Mouse (Mus musculus) kidney, adult 2 months (tissue): ENCODE measurements at regions not wholly inside any gene's neighbourhood (a gene's known extent, or its start where the extent isn't known, plus 50 kb on each side); places are given as distances from the start of the nearest gene placed in this dataset.

ENCODE experiments used
- CTCF ChIP-seq: fragments of 200-500 bp; conservative IDR thresholded peaks from 2 replicates; pipeline ENCODE4 v1.5.1; 2011; ENCODE audit warnings: low read depth, mild to moderate bottlenecking, control low read depth, low read length, moderate library complexity, mixed read lengths; ENCODE audit not compliant: insufficient read depth, insufficient read length
- POLR2A ChIP-seq: fragments of 200-500 bp; IDR thresholded peaks from one replicate; pipeline ENCODE4 v1.6.1; 2011; ENCODE audit warnings: low read depth, low read length, control low read depth

DNA sequence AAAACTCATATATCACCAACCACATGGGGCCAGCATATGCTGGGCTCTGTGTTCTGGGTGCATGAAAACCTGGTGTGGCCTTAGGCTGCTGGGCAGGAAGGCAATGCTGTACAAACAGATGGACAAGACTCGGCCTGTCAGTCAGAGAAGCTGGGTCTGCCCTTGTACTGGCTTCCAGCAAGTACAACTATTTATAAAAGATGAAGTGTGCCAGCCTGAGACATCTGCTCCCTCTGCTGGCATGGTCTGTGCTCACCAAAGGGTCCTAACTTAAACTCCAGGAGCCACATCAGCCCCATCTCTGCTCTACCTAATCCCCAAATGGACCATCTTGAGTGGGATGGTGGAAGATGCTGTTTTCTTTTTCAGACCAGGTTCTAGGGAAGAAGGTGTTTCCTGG lies 93.1 kb downstream of the Chst1 start:
- TF ChIP-seq CTCF (no peak), POLR2A (no peak)
